ENCODE assay signal across 8 mouse cellular contexts in the genomic region with DNA sequence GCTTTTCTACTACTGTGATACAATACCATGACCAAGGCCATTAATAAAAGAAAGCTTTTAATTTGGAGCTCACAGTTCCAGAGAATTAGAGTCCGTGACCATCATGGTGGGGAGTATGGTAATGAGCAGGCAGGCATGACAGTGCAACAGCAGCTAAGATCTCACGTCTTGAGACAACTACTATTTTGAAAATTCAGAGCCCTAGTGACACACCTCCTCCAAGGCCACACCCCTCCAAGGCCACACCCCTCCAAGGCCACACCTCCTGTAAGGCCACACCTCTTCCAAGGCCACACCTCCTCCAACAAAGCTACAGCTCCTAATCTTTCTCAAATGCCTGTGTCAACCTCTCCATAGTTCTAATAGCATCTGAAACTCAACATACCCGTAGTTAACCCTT. TPM values are rescaled to one million over a fixed set of nuclear protein-coding genes. Genes with fewer than 3 reads are reported as not detected.
A peak's percentile ranks its signal among the peaks of the same experiment; 100 is the strongest.
DNase-seq lines count a peak whose midpoint lies in the region; ATAC-seq lines count a peak whose summit lies in the region.

No protein-coding gene starts in this region.

- peaks cover 4% of the 10 kb centered on the region; the same call in 1 of the 2 replicates for H3K36me3 ChIP-seq in heart, embryonic 11.5 days (ENCODE audit: control insufficient read depth, insufficient read depth, low read length)
- peaks cover 14% of the 10 kb centered on the region for H3K36me3 ChIP-seq in liver, embryonic 15.5 days (replicated peaks)
- H3K36me3 ChIP-seq in splenic B cell, adult 2 months (ENCODE audit: control insufficient read depth, insufficient read depth, low read length, poor library complexity, severe bottlenecking), result 0 out of 2 replicates have a peak, but pooled peaks cover 2% of the 10 kb centered on the region
- H3K36me3 ChIP-seq in midbrain, embryonic 15.5 days (replicated peaks), result peaks cover 11% of the 10 kb centered on the region; the same call in 1 of the 2 replicates

- no peaks in the 10 kb centered on the region for H3K9me3 ChIP-seq in heart, embryonic 11.5 days (replicated peaks; ENCODE audit: control insufficient read depth, low read length)
- no peaks in the 10 kb centered on the region for H3K9me3 ChIP-seq in liver, embryonic 15.5 days (replicated peaks)
- no peaks in the 10 kb centered on the region for H3K9me3 ChIP-seq in midbrain, embryonic 15.5 days

- 47% methylated on average over 3 of the region's 3 CpGs for WGBS in heart, embryonic 11.5 days (ENCODE audit: insufficient replicate concordance)
- WGBS in liver, embryonic 15.5 days (ENCODE audit: insufficient replicate concordance), result 29% methylated on average over 3 of the region's 3 CpGs
- 47% methylated on average over 3 of the region's 3 CpGs for WGBS in midbrain, embryonic 15.5 days

- 0 out of 2 replicates have a peak, but pooled peaks cover 2% of the 10 kb centered on the region for H3K4me1 ChIP-seq in heart, embryonic 11.5 days (ENCODE audit: control insufficient read depth, insufficient read depth, low read length)
- H3K4me1 ChIP-seq in liver, embryonic 15.5 days (replicated peaks), result peaks cover 32% of the 10 kb centered on the region
- H3K4me1 ChIP-seq in midbrain, embryonic 15.5 days, result peaks cover 14% of the 10 kb centered on the region

- H3K4me2 ChIP-seq in heart, embryonic 11.5 days, result no peak overlapping the region
- peak overlapping the region; percentile 11; the same call in 1 of the 2 replicates for H3K4me2 ChIP-seq in liver, embryonic 15.5 days
- no peak overlapping the region for H3K4me2 ChIP-seq in midbrain, embryonic 15.5 days

- DNase-seq in ovary, postnatal 36 days (ENCODE audit: low spot score), result peak; percentile 26
- DNase-seq in ovary, adult 18-20 months (ENCODE audit: low spot score), result no peak
- peak; percentile 36 for DNase-seq in adrenal gland, adult 8-10 months
- DNase-seq in splenic B cell, adult 2 months (ENCODE audit: low read depth, low spot score), result peak; percentile 75
- no peak for DNase-seq in layer of hippocampus, postnatal 14 days (ENCODE audit: low spot score in 2 of 2)

- peak; percentile 55; the same call in 1 of the 2 replicates for ATAC-seq in heart, embryonic 11.5 days (replicated peaks; ENCODE audit: insufficient number of reproducible peaks, low FRiP score, low TSS enrichment)
- peak; percentile 32; the same call in 1 of the 2 replicates for ATAC-seq in liver, embryonic 15.5 days (ENCODE audit: insufficient read depth)
- no peak for ATAC-seq in midbrain, embryonic 15.5 days (replicated peaks)

- no peaks in the 10 kb centered on the region for H3K27me3 ChIP-seq in heart, embryonic 11.5 days (ENCODE audit: control insufficient read depth, insufficient read depth, low read length)
- H3K27me3 ChIP-seq in liver, embryonic 15.5 days, result peaks cover 4% of the 10 kb centered on the region; the same call in 1 of the 2 replicates
- no peaks in the 10 kb centered on the region for H3K27me3 ChIP-seq in splenic B cell, adult 2 months (ENCODE audit: control insufficient read depth, insufficient read depth, low read length, poor library complexity, severe bottlenecking)
- no peaks in the 10 kb centered on the region for H3K27me3 ChIP-seq in midbrain, embryonic 15.5 days (replicated peaks)

- no peak overlapping the region for H3K9ac ChIP-seq in heart, embryonic 11.5 days (ENCODE audit: low read depth, low read length)
- no peak overlapping the region for H3K9ac ChIP-seq in liver, embryonic 15.5 days
- H3K9ac ChIP-seq in midbrain, embryonic 15.5 days, result no peak overlapping the region

- H3K4me3 ChIP-seq in heart, embryonic 11.5 days (ENCODE audit: low read depth, low read length), result no peak overlapping the region
- H3K4me3 ChIP-seq in liver, embryonic 15.5 days (replicated peaks), result no peak overlapping the region
- no peak overlapping the region for H3K4me3 ChIP-seq in midbrain, embryonic 15.5 days

- H3K27ac ChIP-seq in heart, embryonic 11.5 days (ENCODE audit: low read depth, low read length), result no peak overlapping the region
- H3K27ac ChIP-seq in liver, embryonic 15.5 days (replicated peaks), result no peak overlapping the region
- H3K27ac ChIP-seq in midbrain, embryonic 15.5 days, result no peak overlapping the region

RNA-seq across cellular contexts. Expression of a gene that starts 1.8 kb away (rescaled TPM):
- total RNA-seq in adrenal gland, adult 8-10 months (2022), result 10 to 100 TPM; 50.4 to 60.7 (median 53.5) TPM
- polyA plus RNA-seq in heart, embryonic 11.5 days (2014; fragmentation: Nextera tagmentation; extraction: Ambion mirVana), result 296 and 323 TPM in 2 replicates
- polyA plus RNA-seq in liver, embryonic 15.5 days (2015; fragmentation: Nextera tagmentation; extraction: Ambion mirVana), result 99.7 and 102 TPM in 2 replicates
- polyA plus RNA-seq in midbrain, embryonic 15.5 days (2015; fragmentation: Nextera tagmentation; extraction: Ambion mirVana), result 235 and 241 TPM in 2 replicates
- total RNA-seq in layer of hippocampus, postnatal 14 days (2021), result 10 to 100 TPM; 83.5 to 87.2 TPM

Comparison
In these comparisons a context has a peak if more than half of its experiments do, and no peak if none do; other contexts are left out.
1. DNase-seq: peak in ovary, postnatal 36 days (single experiment), adrenal gland, adult 8-10 months (single experiment) and splenic B cell, adult 2 months (single experiment); none in ovary, adult 18-20 months (single experiment) and layer of hippocampus, postnatal 14 days (0 of 2).